Mouse (Mus musculus) neural tube, embryonic 12.5 days (tissue): Measurements from ENCODE around the gene Nhlh1. TPM values are rescaled to one million over a fixed set of nuclear protein-coding genes. Genes with fewer than 3 reads are reported as not detected.

ENCODE experiments used
- ATAC-seq: fragments of 200-750 bp; cut with Nextera tagmentation; 2 replicates; pipeline ENCODE4 v1.8.0; 2017; ENCODE audit warnings: low read depth, mild to moderate bottlenecking, moderate TSS enrichment, moderate library complexity; ENCODE audit not compliant: low FRiP score
- H3K27ac ChIP-seq: fragments of 300-500 bp; sonication (generic); 2 replicates; pipeline ENCODE4 v1.5.1; 2016
- H3K27me3 ChIP-seq: fragments of 300-500 bp; sonication (generic); replicated peaks from 2 replicates; pipeline ENCODE4 v1.6.1; 2016; ENCODE audit warnings: mild to moderate bottlenecking
- H3K36me3 ChIP-seq: fragments of 300-500 bp; sonication (generic); 2 replicates; pipeline ENCODE4 v1.6.1; 2016; ENCODE audit warnings: mild to moderate bottlenecking
- H3K4me1 ChIP-seq: fragments of 300-500 bp; sonication (generic); 2 replicates; pipeline ENCODE4 v1.6.1; 2016
- H3K4me2 ChIP-seq: fragments of 300-500 bp; sonication (generic); replicated peaks from 2 replicates; pipeline ENCODE4 v1.6.1; 2016; ENCODE audit warnings: mild to moderate bottlenecking
- H3K4me3 ChIP-seq: fragments of 300-500 bp; sonication (generic); 2 replicates; pipeline ENCODE4 v1.5.1; 2016
- H3K9ac ChIP-seq: fragments of 300-500 bp; sonication (generic); 2 replicates; pipeline ENCODE4 v1.6.1; 2016; ENCODE audit warnings: mild to moderate bottlenecking
- H3K9me3 ChIP-seq: fragments of 300-500 bp; sonication (generic); 2 replicates; pipeline ENCODE4 v1.6.1; 2016; ENCODE audit warnings: mild to moderate bottlenecking
- WGBS: fragments of 180-500 bp; shearing (Covaris S2); methylation state at CpG from one replicate; pipeline ENCODE4 v1.1.7; 2016; 5-methylcytosine and 5-hydroxymethylcytosine counted together
- polyA plus RNA-seq: library from polyadenylated mRNA; unstranded; fragments of >200 nt; fragmentation: Nextera tagmentation; extraction: Ambion mirVana; gene quantifications from 2 replicates; pipeline ENCODE4 v1.2.1, GENCODE M21; 2016

Gene Nhlh1
- polyA plus RNA-seq, 1 experiment from 2014 or later, result 21.7 TPM

DNA sequence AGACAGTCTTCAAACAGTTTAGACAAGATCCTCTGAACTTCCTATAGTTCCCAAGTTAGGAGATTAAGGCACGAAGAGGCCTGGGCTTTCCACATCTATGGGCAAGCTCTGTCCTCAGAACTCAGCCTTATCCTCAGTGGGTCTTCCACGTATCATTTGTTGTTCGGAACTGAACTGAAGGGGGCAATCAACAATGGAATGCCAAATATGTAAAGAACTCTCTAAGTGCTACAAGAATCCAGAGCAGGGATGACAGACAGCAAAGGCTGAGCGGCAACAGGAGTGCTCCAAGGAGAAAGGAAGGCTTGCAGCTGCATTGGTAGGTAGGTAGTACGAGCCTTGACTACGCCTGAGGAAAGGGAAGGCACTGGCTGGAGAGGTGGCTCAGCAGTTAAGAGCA is 12.9 kb upstream of the Nhlh1 start:
- H3K9me3 ChIP-seq, result no peaks in the 10 kb centered on the region
- no peak overlapping the region for H3K4me2 ChIP-seq
- H3K36me3 ChIP-seq, result peaks cover 97% of the 10 kb centered on the region
- no peak overlapping the region for H3K9ac ChIP-seq
- no peak overlapping the region for H3K27ac ChIP-seq
- H3K4me1 ChIP-seq, result no peaks in the 10 kb centered on the region; the same call in 1 of the 2 replicates
- no peaks in the 10 kb centered on the region for H3K27me3 ChIP-seq
- no peak overlapping the region for H3K4me3 ChIP-seq
- no peak for ATAC-seq
- 86% methylated on average over 6 of the region's 6 CpGs for WGBS

DNA sequence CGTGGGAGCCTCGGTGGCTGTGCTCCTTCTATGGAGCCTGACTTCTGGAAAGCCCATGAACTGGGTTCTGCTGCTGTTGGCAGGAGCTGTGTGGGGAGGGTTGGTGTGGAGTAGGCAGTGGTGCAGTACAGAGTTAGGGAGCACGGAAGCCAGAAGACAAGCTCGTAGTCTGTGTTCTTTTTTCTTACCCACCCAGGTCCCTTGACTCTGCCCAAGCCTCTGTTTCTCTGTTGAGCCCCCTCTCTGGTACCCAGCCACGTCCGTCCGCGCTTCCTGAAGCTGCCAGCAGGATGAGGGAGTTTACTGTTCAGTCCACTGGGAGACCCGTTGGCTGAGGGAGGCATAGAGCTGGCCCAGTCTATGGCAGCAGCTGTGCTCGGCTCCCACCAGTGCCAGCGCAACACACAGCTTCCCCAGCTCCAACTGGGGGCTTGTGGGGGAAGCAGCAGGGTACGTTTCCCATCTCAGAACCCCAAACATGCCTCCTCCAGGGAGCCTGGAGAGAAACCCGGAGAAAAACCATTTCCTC is 7.3 kb upstream of the Nhlh1 start:
- H3K4me2 ChIP-seq, result no peak overlapping the region
- peak overlapping the region; percentile 17; the same call in 1 of the 2 replicates for H3K27ac ChIP-seq
- peaks cover 34% of the 10 kb centered on the region for H3K4me1 ChIP-seq
- H3K9me3 ChIP-seq, result no peaks in the 10 kb centered on the region
- no peak overlapping the region for H3K4me3 ChIP-seq
- ATAC-seq, result peak; percentile 34
- H3K27me3 ChIP-seq, result no peaks in the 10 kb centered on the region
- 0 out of 2 replicates have a peak overlapping the region, but pooled peaks have one; percentile 17 for H3K9ac ChIP-seq
- 56% methylated on average over 13 of the region's 13 CpGs for WGBS
- peaks cover 50% of the 10 kb centered on the region for H3K36me3 ChIP-seq

DNA sequence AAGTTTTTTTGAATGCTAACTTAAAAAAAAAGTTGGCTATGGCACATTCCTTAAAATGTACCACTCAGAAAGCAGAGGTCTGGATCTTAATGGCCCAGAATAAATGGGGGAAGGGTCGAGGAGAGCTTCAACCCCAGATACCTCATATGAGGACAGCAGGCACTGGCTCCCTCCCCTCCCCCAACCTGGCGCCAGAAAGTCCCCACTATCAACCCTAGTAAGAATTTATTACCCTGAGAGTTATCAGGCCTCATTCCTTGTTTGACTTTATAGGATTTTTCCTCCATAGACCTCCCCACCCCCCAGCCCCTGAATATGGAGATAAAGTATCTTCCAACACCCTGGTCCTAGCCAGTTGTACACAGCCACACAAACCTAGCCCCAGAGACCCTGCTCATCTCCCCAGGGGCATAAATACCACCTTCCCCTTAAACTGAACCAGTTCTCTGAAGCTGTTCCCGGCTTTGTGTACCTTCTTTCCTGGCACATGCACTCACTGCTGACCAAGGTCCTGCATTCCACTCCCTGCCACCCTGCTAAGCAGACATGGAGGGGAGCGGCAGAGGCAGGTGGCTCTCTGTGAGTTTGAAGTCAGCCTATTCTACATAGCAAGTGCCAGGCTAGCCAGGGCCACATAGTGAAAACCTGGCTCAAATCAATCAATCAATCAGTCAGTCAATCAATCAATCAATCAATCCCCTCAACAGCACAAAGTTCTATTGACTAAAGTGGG is 6.1 kb upstream of the Nhlh1 start:
- H3K4me2 ChIP-seq, result no peak overlapping the region
- ATAC-seq, result no peak
- peaks cover 38% of the 10 kb centered on the region for H3K36me3 ChIP-seq
- 38% methylated on average over 4 of the region's 4 CpGs for WGBS
- peaks cover 46% of the 10 kb centered on the region for H3K4me1 ChIP-seq
- no peaks in the 10 kb centered on the region for H3K9me3 ChIP-seq
- no peak overlapping the region for H3K4me3 ChIP-seq
- H3K27ac ChIP-seq, result no peak overlapping the region
- H3K9ac ChIP-seq, result no peak overlapping the region
- H3K27me3 ChIP-seq, result no peaks in the 10 kb centered on the region

DNA sequence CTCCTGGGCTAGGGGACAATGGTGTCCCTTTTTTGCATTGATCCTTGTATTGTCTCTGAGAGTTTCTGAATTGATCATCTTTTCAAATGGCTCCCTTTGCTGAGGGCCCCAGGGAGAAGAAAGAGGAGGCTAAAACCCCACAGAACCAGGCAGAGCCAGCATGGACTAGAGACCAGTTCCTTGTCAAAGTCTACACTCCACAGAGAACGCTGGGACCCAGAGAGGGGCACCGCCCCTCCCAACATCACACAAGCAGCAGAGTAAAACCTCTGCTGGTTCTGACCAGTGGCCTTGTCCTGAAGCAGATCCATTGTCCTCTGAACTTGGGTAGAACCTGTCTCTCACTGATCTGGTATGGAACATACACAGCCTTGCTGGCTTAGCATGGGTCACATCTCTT is 4.7 kb upstream of the Nhlh1 start:
- no peak for ATAC-seq
- WGBS, result 83% methylated on average over 2 of the region's 2 CpGs
- Histone ChIP-seq H3K9me3 (no peaks in the 10 kb centered on the region), H3K4me2 (no peak overlapping the region), H3K4me1 (peaks cover 57% of the 10 kb centered on the region), H3K27ac (no peak overlapping the region), H3K27me3 (no peaks in the 10 kb centered on the region), H3K36me3 (peaks cover 24% of the 10 kb centered on the region), H3K9ac (no peak overlapping the region), H3K4me3 (no peak overlapping the region)

DNA sequence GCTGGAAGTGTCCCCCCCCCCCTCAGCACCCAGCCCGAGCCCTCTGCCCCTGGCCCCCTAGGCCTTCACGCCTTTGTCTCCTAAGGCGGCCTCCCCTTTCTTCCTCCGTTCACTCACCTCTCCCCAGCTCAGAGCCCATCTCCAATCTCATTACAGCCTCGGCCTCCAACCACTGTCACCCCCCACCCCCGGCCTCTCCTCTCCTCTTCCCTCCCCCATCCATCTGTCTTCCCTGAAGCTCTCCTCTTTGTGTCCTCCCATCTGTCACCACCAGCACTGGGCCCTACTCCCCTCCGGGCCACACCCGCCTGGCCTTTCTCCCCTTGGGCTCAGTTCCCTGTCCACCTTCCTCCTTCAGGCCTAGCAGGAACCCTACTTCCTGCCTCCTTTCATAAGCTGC is 3.8 kb upstream of the Nhlh1 start:
- Histone ChIP-seq H3K27me3 (no peaks in the 10 kb centered on the region), H3K27ac (peak overlapping the region; percentile 67), H3K36me3 (peaks cover 15% of the 10 kb centered on the region), H3K4me1 (peaks cover 61% of the 10 kb centered on the region), H3K4me3 (no peak overlapping the region), H3K4me2 (peak overlapping the region; percentile 31), H3K9ac (no peak overlapping the region), H3K9me3 (no peaks in the 10 kb centered on the region)
- peak; percentile 30 for ATAC-seq
- WGBS, result 12% methylated on average over 8 of the region's 8 CpGs

DNA sequence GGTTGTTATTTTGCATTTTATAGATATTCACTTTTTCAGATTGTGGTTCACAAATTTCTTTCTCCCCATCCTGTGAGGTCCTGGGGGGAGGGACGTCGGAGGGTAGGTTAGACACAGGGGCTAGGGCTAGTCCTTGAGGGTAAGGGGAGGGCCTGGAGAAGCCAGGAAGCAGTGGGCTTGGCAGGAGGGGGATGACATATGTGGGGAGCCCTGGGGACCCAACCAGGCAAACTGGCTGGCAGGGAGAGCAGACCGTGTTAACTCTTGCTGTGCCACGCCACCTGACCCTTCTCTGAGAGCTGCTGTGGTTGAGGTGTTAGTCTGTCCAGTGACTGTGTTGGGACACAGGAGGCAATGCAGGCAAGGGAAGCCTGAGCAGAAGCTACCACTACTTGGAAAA is 3.3 kb upstream of the Nhlh1 start:
- 46% methylated on average over 4 of the region's 4 CpGs for WGBS
- Histone ChIP-seq H3K9me3 (no peaks in the 10 kb centered on the region), H3K36me3 (peaks cover 12% of the 10 kb centered on the region), H3K4me2 (peak overlapping the region; percentile 31), H3K27ac (peak overlapping the region; percentile 67), H3K9ac (no peak overlapping the region), H3K4me1 (peaks cover 64% of the 10 kb centered on the region), H3K4me3 (no peak overlapping the region), H3K27me3 (no peaks in the 10 kb centered on the region; the same call in 1 of the 2 replicates)
- ATAC-seq, result peak; percentile 35; the same call in 1 of the 2 replicates

DNA sequence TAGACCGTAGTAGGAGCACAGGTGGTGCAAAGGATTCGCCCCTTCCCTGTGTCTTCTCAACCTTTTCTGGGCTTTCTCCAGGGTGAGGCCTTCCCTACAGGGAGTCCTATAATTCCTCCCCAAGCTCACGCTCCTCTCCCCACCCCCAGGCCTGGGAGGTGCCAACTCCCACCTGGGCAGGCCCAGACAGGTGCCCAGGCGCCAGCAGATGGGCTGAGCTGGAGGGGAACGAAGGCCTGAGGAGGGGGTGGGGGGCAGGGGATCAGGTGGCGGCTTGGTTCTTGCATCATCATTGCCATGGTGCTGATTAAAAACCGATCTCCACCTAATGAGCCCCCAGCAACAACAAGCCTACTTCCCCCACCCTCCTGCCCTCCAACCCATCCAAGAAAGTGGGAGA is 1.5 kb upstream of the Nhlh1 start:
- no peak for ATAC-seq
- Histone ChIP-seq H3K9ac (no peak overlapping the region), H3K36me3 (no peaks in the 10 kb centered on the region), H3K4me1 (peaks cover 65% of the 10 kb centered on the region), H3K4me2 (peak overlapping the region; percentile 84), H3K4me3 (no peak overlapping the region), H3K27me3 (peaks cover 6% of the 10 kb centered on the region), H3K9me3 (no peaks in the 10 kb centered on the region), H3K27ac (peak overlapping the region; percentile 72; the same call in 1 of the 2 replicates)
- 46% methylated on average over 7 of the region's 7 CpGs for WGBS

DNA sequence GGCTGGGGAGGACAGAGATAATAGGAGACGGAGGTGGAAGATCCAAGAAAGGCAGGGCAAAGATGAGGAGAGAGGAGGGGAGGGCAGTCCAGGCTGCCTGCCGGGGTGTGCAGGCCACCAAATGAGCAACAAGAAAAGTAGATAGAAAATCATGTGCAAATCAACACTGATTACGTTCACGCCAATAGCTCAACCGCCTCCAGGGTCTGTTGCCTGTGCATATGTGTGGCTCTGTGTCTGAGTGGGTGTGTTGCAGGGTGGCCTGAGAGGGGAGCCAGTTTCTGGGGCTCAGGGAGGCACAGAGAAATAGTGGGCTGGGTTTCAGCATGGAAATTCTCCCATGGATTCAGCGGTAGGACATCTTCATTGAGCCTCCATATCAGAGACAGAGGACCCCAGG is 948 bp upstream of the Nhlh1 start:
- H3K27me3 ChIP-seq, result peaks cover 7% of the 10 kb centered on the region
- WGBS, result 52% methylated on average over 6 of the region's 6 CpGs
- peak overlapping the region; percentile 72 for H3K27ac ChIP-seq
- H3K4me3 ChIP-seq, result no peak overlapping the region
- peaks cover 67% of the 10 kb centered on the region for H3K4me1 ChIP-seq
- no peaks in the 10 kb centered on the region for H3K36me3 ChIP-seq
- no peak for ATAC-seq
- no peaks in the 10 kb centered on the region for H3K9me3 ChIP-seq
- H3K4me2 ChIP-seq, result peak overlapping the region; percentile 84
- H3K9ac ChIP-seq, result peak overlapping the region; percentile 35; the same call in 1 of the 2 replicates

DNA sequence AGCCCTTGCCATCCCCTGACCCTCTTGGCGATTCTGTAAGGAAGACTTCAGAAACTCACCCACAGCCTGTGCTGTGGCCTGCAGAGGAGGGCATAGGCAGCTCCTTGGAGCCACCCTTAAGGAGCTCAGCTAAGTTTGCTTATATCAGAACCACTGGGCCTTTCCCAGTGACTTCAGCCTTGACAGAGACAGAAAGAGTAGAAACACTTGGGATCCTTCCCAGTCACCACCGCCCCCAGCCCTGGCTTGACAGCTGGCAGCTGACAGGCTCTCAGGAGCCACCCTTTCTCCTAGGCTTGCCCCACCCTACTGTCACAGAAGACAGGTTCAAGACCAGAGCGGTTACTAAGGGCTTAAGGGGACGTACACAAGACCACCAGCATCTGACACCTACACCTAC is 1.1 kb downstream of the Nhlh1 start:
- no peak for ATAC-seq

DNA sequence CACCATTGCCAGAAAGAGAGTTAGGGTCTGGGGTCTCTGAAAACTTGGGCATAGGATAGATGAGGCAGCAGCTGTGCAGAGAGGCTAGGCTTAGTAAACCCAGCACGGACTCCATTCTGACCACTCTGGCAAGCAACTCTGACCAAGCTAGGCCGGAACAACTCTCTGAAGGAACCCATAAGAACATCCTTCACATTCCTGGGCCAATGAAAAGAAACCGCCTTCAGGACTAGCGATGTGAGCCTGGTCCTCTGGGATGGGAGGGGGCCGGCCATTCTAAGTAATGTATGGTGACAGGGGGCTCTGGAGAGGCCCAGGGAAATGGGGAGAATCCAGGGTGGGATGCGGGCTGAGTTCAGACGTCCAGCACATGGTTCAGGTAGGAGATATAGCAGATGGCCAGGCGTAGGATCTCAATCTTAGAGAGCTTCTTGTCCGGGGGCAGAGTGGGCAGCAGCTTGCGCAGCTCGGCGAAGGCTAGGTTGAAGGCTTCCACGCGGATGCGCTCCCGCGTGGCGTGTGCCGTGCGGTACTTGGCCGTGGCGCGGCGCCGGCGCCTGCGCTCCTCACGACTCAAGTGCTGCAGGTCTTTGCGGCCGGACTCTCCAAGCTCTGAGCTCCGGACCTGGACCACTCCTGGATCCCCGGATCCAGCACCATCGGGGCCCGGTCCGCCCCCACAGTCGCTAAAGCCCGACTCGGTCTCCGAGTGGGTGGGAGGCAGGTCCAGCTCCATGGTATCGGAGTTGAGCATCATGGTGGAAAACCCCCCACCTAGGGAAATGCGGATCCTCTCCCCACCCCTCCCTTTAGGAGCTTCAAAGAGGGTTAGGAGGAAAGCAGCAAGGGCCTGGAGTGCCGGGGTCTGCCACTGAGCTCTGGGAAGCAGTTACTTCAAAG is 3.6 kb downstream of the Nhlh1 start:
- no peak for ATAC-seq
- peak overlapping the region; percentile 65 for H3K9ac ChIP-seq
- no peaks in the 10 kb centered on the region; the same call in 1 of the 2 replicates for H3K36me3 ChIP-seq
- no peaks in the 10 kb centered on the region for H3K9me3 ChIP-seq
- peak overlapping the region; percentile 46 for H3K4me3 ChIP-seq
- H3K27me3 ChIP-seq, result peaks cover 7% of the 10 kb centered on the region
- 4% methylated on average over 42 of the region's 42 CpGs for WGBS
- H3K4me2 ChIP-seq, result peak overlapping the region; percentile 84
- H3K27ac ChIP-seq, result no peak overlapping the region
- H3K4me1 ChIP-seq, result peaks cover 58% of the 10 kb centered on the region

More for the DNA sequence above, 1.1 kb downstream of the Nhlh1 start:
- Histone ChIP-seq H3K27me3 (peaks cover 7% of the 10 kb centered on the region), H3K4me1 (peaks cover 67% of the 10 kb centered on the region), H3K4me3 (peak overlapping the region; percentile 38), H3K9me3 (no peaks in the 10 kb centered on the region), H3K4me2 (peak overlapping the region; percentile 84), H3K9ac (peak overlapping the region; percentile 48; the same call in 1 of the 2 replicates), H3K36me3 (no peaks in the 10 kb centered on the region; the same call in 1 of the 2 replicates), H3K27ac (no peak overlapping the region)
- WGBS, result 73% methylated on average over 4 of the region's 4 CpGs

DNA sequence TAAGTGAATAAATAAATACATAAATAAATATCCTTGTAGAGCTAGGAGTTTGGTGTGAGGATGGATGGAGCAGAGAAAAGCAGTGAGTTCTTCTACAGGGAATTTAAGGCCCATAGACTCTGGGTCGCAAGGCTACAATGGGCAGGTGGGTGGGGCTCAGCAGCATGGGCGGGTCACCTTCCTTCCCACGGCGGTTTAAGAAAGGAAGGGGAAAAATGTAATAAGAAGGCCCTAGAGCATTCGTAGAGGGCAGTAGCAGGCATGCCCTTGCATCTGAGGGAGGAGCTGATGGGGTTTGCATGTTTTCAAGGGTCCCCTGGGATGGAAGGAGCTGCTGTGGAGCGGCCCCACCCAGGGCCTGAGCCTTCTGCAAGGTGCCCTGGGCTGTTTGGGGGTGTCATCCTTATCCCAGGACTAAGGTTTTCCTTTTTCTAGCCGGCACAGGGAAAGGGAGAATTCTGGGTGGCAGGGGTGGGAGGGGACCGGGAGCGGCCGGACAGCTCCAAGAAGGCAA is 4.5 kb downstream of the Nhlh1 start:
- no peaks in the 10 kb centered on the region for H3K9me3 ChIP-seq
- H3K9ac ChIP-seq, result peak overlapping the region; percentile 65; the same call in 1 of the 2 replicates
- 0 out of 2 replicates have a peak overlapping the region, but pooled peaks have one; percentile 1 for H3K4me3 ChIP-seq
- no peak for ATAC-seq
- no peaks in the 10 kb centered on the region; the same call in 1 of the 2 replicates for H3K36me3 ChIP-seq
- peak overlapping the region; percentile 84 for H3K4me2 ChIP-seq
- H3K27me3 ChIP-seq, result peaks cover 7% of the 10 kb centered on the region
- 14% methylated on average over 10 of the region's 10 CpGs for WGBS
- peaks cover 58% of the 10 kb centered on the region for H3K4me1 ChIP-seq
- H3K27ac ChIP-seq, result no peak overlapping the region
